Mouse (Mus musculus) thymus, adult 2 months (tissue): ENCODE data around the gene Afap1.

Experiments used
- CTCF ChIP-seq: fragments of 200-500 bp; IDR thresholded peaks from 2 replicates; pipeline ENCODE4 v1.5.1; 2012; ENCODE audit warnings: mild to moderate bottlenecking, control low read depth, low read length, moderate library complexity, borderline replicate concordance; ENCODE audit not compliant: control insufficient read depth, poor library complexity, insufficient read depth; ENCODE audit errors: extremely low read depth
- POLR2A ChIP-seq: fragments of 200-500 bp; IDR thresholded peaks from 2 replicates; pipeline ENCODE4 v1.6.1; 2012; ENCODE audit warnings: mild to moderate bottlenecking, low read length, control low read depth, moderate library complexity; ENCODE audit not compliant: control insufficient read depth, poor library complexity, insufficient read depth; ENCODE audit errors: extremely low read depth

DNA sequence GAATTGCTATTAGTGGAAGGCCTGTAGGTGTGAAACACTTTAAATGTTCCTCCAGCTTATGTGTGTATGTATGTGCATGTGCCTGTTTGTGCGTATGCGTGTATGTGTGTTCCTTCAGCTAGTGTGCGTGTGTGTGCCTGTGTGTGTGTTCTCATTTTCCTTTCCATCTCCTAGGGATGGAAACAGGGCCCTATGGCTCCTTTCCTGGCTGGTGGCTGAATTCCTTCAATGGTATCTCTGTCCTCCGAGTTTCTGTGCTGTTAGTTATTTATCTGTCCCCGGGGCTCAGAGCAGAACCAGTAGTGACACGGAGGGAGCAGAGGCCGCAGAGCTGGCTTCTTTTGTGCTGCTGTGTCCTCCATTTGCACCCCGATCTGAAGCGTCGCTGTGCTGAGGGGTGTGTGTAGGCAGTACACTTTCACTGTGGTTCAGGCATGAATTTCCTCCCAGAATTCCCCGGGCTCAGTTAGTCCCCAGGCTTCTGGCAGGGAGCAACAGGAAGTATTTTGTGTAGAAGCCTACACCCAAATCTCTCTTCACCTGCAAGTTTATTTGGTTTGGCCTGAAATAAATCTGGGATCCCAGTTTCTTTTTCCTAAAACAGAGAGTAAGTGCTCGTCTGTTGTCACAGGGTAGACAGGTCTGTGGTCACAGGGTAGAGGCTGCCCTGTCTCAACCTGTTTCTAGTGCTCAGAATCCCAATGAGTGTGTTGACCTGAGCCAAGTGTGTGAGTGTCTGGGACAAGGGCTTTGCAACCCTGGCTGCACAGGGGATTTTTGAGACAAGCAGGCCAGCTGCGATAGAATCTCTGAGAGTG, 15.7 kb downstream of the Afap1 start:
- TF ChIP-seq POLR2A (no peak), CTCF (no peak)
